Mouse (Mus musculus) granulocyte monocyte progenitor cell, adult 5-6 weeks (primary cell): ENCODE measurements around the gene Stag3. TPM values are rescaled to one million over a fixed set of nuclear protein-coding genes. Genes with fewer than 3 reads are reported as not detected.

Experiments
- ATAC-seq: replicated peaks from 2 replicates; pipeline ENCODE4 v1.8.0; 2016; ENCODE audit warnings: mild to moderate bottlenecking, moderate TSS enrichment, inconsistent platforms; ENCODE audit not compliant: poor library complexity, severe bottlenecking
- total RNA-seq, 2 experiments: library from RNA; stranded (forward) in 1 of 2; stranded (reverse) in 1 of 2; fragments of 200-712, 200-1000 nt in 1 of 2; fragments of >200 nt in 1 of 2; fragmentation: Nextera tagmentation in 1 of 2; gene quantifications; 2 replicates each; pipeline ENCODE4 v1.2.3; 2014 to 2017

Gene Stag3
- total RNA-seq, 2 experiments from 2014 or later: 17.4 to 19.4 TPM

- no peak for ATAC-seq
Observed at GRCm38 (mm10) chr5:138265712-138266111, 14.3 kb upstream of the Stag3 start.

- no peak for ATAC-seq
Observed at GRCm38 (mm10) chr5:138267114-138267513, 12.9 kb upstream of the Stag3 start.

GRCm38 (mm10) chr5:138268980-138269379 is 11.1 kb upstream of the Stag3 start:
- no peak for ATAC-seq

- no peak for ATAC-seq
Observed at GRCm38 (mm10) chr5:138271232-138271631, 8.8 kb upstream of the Stag3 start.

- ATAC-seq: no peak
Observed at GRCm38 (mm10) chr5:138272409-138272923, 7.6 kb upstream of the Stag3 start, which contains the start of gene Gal3st4. Gene Gal3st4 (minus strand): TSS chr5:138272840.

- ATAC-seq: no peak
Observed at GRCm38 (mm10) chr5:138274186-138274585, 5.9 kb upstream of the Stag3 start.

- no peak for ATAC-seq
Observed at GRCm38 (mm10) chr5:138275216-138276050, 4.6 kb upstream of the Stag3 start.

GRCm38 (mm10) chr5:138277994-138278393 is 2.0 kb upstream of the Stag3 start:
- ATAC-seq: no peak

- no peak for ATAC-seq
Observed at GRCm38 (mm10) chr5:138280425-138280768, 357 bp downstream of the Stag3 start.

- no peak for ATAC-seq
Observed at GRCm38 (mm10) chr5:138280829-138281228, 789 bp downstream of the Stag3 start.

GRCm38 (mm10) chr5:138281798-138282197 is 1.8 kb downstream of the Stag3 start:
- no peak for ATAC-seq

- no peak for ATAC-seq
Observed at GRCm38 (mm10) chr5:138283540-138283939, 3.5 kb downstream of the Stag3 start.

GRCm38 (mm10) chr5:138287861-138288260 is 7.8 kb downstream of the Stag3 start:
- no peak for ATAC-seq

- no peak for ATAC-seq
Observed at GRCm38 (mm10) chr5:138291638-138292037, 11.6 kb downstream of the Stag3 start.

GRCm38 (mm10) chr5:138294158-138294557 is 14.1 kb downstream of the Stag3 start:
- no peak for ATAC-seq

GRCm38 (mm10) chr5:138299613-138300012 is 19.6 kb downstream of the Stag3 start:
- no peak for ATAC-seq

GRCm38 (mm10) chr5:138312795-138313194 is 32.8 kb downstream of the Stag3 start:
- ATAC-seq: no peak

- no peak for ATAC-seq
Observed at GRCm38 (mm10) chr5:138341661-138342060, 61.6 kb downstream of the Stag3 start, which contains the start of gene Pvrig. Gene Pvrig (plus strand): TSS chr5:138341961.

GRCm38 (mm10) chr5:138343216-138343615 is 63.2 kb downstream of the Stag3 start:
- ATAC-seq: no peak
